Mouse (Mus musculus) kidney, embryonic 15.5 days (tissue): ENCODE measurements around the gene Uchl5. TPM values are rescaled to one million over a fixed set of nuclear protein-coding genes. Genes with fewer than 3 reads are reported as not detected.

Experiments
- ATAC-seq: fragments of 200-750 bp; cut with Nextera tagmentation; replicated peaks from 2 replicates; pipeline ENCODE4 v1.8.0; 2017; ENCODE audit warnings: moderate TSS enrichment; ENCODE audit not compliant: low FRiP score
- H3K27ac ChIP-seq: fragments of 300-500 bp; sonication (generic); 2 replicates; pipeline ENCODE4 v1.5.1; 2015; ENCODE audit warnings: mild to moderate bottlenecking, inconsistent platforms
- H3K27me3 ChIP-seq: fragments of 300-500 bp; sonication (generic); 2 replicates; pipeline ENCODE4 v1.6.1; 2015; ENCODE audit warnings: inconsistent platforms
- H3K36me3 ChIP-seq: fragments of 300-500 bp; sonication (generic); 2 replicates; pipeline ENCODE4 v1.6.1; 2015; ENCODE audit warnings: inconsistent platforms
- H3K4me1 ChIP-seq: fragments of 300-500 bp; sonication (generic); 2 replicates; pipeline ENCODE4 v1.6.1; 2015; ENCODE audit warnings: inconsistent platforms
- H3K4me2 ChIP-seq: fragments of 300-500 bp; sonication (generic); 2 replicates; pipeline ENCODE4 v1.6.1; 2015; ENCODE audit warnings: moderate library complexity, mild to moderate bottlenecking, inconsistent platforms
- H3K4me3 ChIP-seq: fragments of 300-500 bp; sonication (generic); replicated peaks from 2 replicates; pipeline ENCODE4 v1.5.1; 2015; ENCODE audit warnings: mild to moderate bottlenecking, inconsistent platforms
- H3K9ac ChIP-seq: fragments of 300-500 bp; sonication (generic); 2 replicates; pipeline ENCODE4 v1.6.1; 2015; ENCODE audit warnings: mild to moderate bottlenecking, inconsistent platforms
- H3K9me3 ChIP-seq: fragments of 300-500 bp; sonication (generic); replicated peaks from 2 replicates; pipeline ENCODE4 v1.6.1; 2016; ENCODE audit warnings: inconsistent platforms
- WGBS: fragments of 180-500 bp; shearing (Covaris S2); methylation state at CpG from one replicate; pipeline ENCODE4 v1.1.7; 2015; ENCODE audit warnings: mixed read lengths; 5-methylcytosine and 5-hydroxymethylcytosine counted together
- polyA plus RNA-seq: library from polyadenylated mRNA; unstranded; fragments of >200 nt; fragmentation: Nextera tagmentation; extraction: Ambion mirVana; gene quantifications from 2 replicates; pipeline ENCODE4 v1.2.1, GENCODE M21; 2015

Gene Uchl5
- polyA plus RNA-seq, 1 experiment from 2014 or later, result 101 TPM

GRCm38 (mm10) chr1:143820096-143820877 lies 43.2 kb downstream of the Uchl5 start:
- ATAC-seq, result no peak
- Histone ChIP-seq H3K4me3 (no peak overlapping the region), H3K27ac (no peak overlapping the region), H3K4me1 (no peaks in the 10 kb centered on the region), H3K4me2 (no peak overlapping the region), H3K9me3 (no peaks in the 10 kb centered on the region), H3K36me3 (no peaks in the 10 kb centered on the region), H3K27me3 (no peaks in the 10 kb centered on the region), H3K9ac (no peak overlapping the region)
- WGBS, result 82% methylated on average over 2 of the region's 2 CpGs

DNA sequence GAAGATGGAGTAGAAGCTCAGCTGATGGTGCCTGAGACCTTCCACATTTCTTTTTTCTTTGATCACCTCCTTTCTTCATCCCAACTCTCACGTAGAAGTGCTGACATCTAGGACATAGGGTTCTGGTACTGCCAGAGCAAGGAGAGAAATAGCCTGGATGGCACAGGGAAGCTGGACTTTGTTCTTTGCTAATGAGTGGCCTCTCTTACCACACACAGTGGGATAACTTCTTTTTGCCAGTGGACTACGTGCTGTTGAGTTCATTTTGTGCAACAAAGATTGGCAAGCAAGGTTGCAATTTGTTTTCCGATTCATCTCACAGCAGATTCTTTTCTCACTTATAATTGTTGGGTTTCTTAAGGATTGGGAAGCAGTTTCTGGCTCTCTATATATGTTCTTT lies 45.6 kb downstream of the Uchl5 start:
- H3K9ac ChIP-seq, result no peak overlapping the region
- H3K4me1 ChIP-seq, result no peaks in the 10 kb centered on the region
- H3K27ac ChIP-seq, result no peak overlapping the region
- H3K27me3 ChIP-seq, result no peaks in the 10 kb centered on the region
- no peak overlapping the region for H3K4me3 ChIP-seq
- no peaks in the 10 kb centered on the region for H3K9me3 ChIP-seq
- H3K4me2 ChIP-seq, result no peak overlapping the region
- no peaks in the 10 kb centered on the region for H3K36me3 ChIP-seq
- ATAC-seq, result no peak
- 86% methylated on average over 3 of the region's 3 CpGs for WGBS

GRCm38 (mm10) chr1:143830713-143831112 lies 53.6 kb downstream of the Uchl5 start:
- Histone ChIP-seq H3K9me3 (no peaks in the 10 kb centered on the region), H3K4me1 (no peaks in the 10 kb centered on the region), H3K27ac (no peak overlapping the region), H3K4me2 (no peak overlapping the region), H3K27me3 (no peaks in the 10 kb centered on the region), H3K9ac (no peak overlapping the region), H3K4me3 (no peak overlapping the region), H3K36me3 (no peaks in the 10 kb centered on the region)
- WGBS, result 74% methylated on average over 3 of the region's 3 CpGs
- no peak for ATAC-seq

DNA sequence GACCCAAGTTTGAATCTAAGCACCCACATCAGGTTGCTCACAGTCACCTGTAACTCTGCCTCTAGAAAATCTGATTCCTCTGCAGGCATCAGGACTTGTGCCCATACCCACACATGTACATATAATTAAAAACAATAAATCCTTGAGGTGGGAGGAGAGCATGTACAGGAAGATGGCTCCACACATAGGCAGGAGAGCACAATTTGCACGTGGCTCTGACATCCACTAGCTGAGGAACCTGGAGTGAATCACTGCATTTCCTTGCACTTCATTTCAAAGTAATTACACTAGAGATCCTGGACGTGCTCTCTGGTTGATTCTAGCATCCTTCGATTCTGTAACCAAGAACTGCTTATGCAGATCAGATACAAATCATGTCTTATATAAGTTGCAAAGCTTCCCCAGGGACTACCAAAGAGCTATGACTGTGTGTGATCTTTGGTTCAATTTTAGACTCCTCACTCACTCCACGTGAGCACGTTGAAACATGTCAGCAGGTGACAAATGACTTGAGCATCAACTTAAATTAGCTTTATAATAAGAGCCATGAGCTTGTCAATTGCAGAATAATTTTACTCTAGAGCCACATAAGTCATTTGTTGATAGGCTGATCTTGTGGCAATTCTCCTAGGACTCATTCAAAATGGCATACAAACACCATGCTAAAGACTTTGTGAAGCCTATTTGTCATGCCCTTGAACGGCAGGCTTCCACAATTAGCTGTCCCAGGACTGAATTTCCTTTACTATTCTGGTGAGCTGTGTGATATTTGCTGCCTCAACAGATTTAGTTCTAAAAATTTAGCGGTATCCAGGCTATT lies 59.5 kb downstream of the Uchl5 start:
- Histone ChIP-seq H3K9ac (no peak overlapping the region), H3K4me2 (no peak overlapping the region), H3K27ac (no peak overlapping the region), H3K36me3 (no peaks in the 10 kb centered on the region), H3K4me1 (no peaks in the 10 kb centered on the region), H3K4me3 (no peak overlapping the region), H3K27me3 (no peaks in the 10 kb centered on the region), H3K9me3 (no peaks in the 10 kb centered on the region)
- no peak for ATAC-seq
- 52% methylated on average over 7 of the region's 7 CpGs for WGBS

GRCm38 (mm10) chr1:143837681-143838080 lies 60.6 kb downstream of the Uchl5 start:
- no peaks in the 10 kb centered on the region for H3K4me1 ChIP-seq
- H3K9me3 ChIP-seq, result no peaks in the 10 kb centered on the region
- no peak overlapping the region for H3K9ac ChIP-seq
- no peak overlapping the region for H3K4me3 ChIP-seq
- no peak overlapping the region for H3K27ac ChIP-seq
- no peak for ATAC-seq
- no peak overlapping the region for H3K4me2 ChIP-seq
- WGBS, result 93% methylated on average over 4 of the region's 4 CpGs
- H3K27me3 ChIP-seq, result no peaks in the 10 kb centered on the region
- H3K36me3 ChIP-seq, result no peaks in the 10 kb centered on the region

DNA sequence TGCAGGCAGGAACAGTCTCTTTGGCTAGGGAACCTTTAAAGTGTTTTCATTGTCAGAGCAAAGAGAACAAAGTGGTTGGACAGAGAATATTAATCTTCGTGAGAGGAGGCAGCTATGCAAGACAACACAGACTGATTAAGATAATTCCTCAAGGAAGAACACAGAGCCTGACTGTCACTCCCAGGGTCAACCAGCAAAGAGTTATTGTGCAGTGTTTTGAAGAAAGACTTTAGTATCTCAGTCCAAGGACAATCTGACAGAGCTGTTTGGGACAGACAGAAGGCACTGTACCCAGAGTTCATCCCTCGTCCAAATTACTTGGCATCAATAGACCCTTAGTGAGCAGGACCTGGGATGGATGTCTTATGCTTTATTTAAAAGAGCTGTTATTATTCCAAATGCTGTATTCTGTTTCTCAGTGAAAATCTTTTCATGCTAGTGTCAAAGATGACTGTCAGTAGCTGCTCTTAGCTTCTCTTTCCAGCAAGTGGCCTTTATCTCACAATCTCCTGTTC lies 61.9 kb downstream of the Uchl5 start:
- no peaks in the 10 kb centered on the region for H3K36me3 ChIP-seq
- H3K9me3 ChIP-seq, result no peaks in the 10 kb centered on the region
- H3K4me3 ChIP-seq, result no peak overlapping the region
- H3K4me2 ChIP-seq, result no peak overlapping the region
- no peaks in the 10 kb centered on the region for H3K4me1 ChIP-seq
- no peak overlapping the region for H3K27ac ChIP-seq
- ATAC-seq, result no peak
- H3K9ac ChIP-seq, result no peak overlapping the region
- 57% methylated on average over 2 of the region's 2 CpGs for WGBS
- no peaks in the 10 kb centered on the region for H3K27me3 ChIP-seq

- Histone ChIP-seq H3K36me3 (no peaks in the 10 kb centered on the region), H3K27ac (peak overlapping the region; percentile 66; the same call in 1 of the 2 replicates), H3K4me2 (no peak overlapping the region), H3K9me3 (no peaks in the 10 kb centered on the region), H3K9ac (no peak overlapping the region), H3K27me3 (no peaks in the 10 kb centered on the region), H3K4me1 (peaks cover 4% of the 10 kb centered on the region; the same call in 1 of the 2 replicates), H3K4me3 (no peak overlapping the region)
- WGBS, result 23% methylated on average over 4 of the region's 4 CpGs
- ATAC-seq, result no peak
Observed at GRCm38 (mm10) chr1:143852329-143852728, 75.3 kb downstream of the Uchl5 start.

GRCm38 (mm10) chr1:143852779-143853358 lies 75.8 kb downstream of the Uchl5 start:
- Histone ChIP-seq H3K4me3 (no peak overlapping the region), H3K27ac (peak overlapping the region; percentile 66), H3K9ac (no peak overlapping the region), H3K4me1 (peaks cover 4% of the 10 kb centered on the region; the same call in 1 of the 2 replicates), H3K27me3 (no peaks in the 10 kb centered on the region), H3K9me3 (no peaks in the 10 kb centered on the region), H3K36me3 (no peaks in the 10 kb centered on the region), H3K4me2 (no peak overlapping the region)
- no peak for ATAC-seq
- WGBS, result 75% methylated on average over 2 of the region's 2 CpGs

DNA sequence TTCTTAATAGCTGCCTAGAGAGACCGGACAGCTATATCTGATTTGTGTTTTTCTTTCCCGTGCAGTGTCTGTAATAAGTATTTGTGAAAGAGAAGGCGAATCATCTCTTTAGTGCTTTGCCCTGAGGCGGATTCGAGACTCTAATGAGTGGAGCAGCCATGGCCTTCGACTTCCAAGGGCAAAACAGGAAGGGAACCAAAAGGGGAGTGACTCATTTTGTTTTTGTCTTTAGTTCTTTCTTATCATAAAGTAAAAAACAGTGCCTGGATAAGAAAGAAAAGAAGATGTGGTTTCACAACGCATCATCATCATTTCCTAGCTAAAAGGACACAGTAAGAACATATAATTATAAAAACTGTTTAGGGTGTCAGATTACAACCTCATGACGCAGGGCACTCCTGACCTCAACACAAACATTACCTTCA lies 76.6 kb downstream of the Uchl5 start:
- Histone ChIP-seq H3K4me3 (no peak overlapping the region), H3K27me3 (no peaks in the 10 kb centered on the region), H3K27ac (no peak overlapping the region), H3K4me1 (peaks cover 4% of the 10 kb centered on the region; the same call in 1 of the 2 replicates), H3K9me3 (no peaks in the 10 kb centered on the region), H3K36me3 (no peaks in the 10 kb centered on the region), H3K4me2 (no peak overlapping the region), H3K9ac (no peak overlapping the region)
- WGBS, result 48% methylated on average over 8 of the region's 8 CpGs
- ATAC-seq, result no peak

DNA sequence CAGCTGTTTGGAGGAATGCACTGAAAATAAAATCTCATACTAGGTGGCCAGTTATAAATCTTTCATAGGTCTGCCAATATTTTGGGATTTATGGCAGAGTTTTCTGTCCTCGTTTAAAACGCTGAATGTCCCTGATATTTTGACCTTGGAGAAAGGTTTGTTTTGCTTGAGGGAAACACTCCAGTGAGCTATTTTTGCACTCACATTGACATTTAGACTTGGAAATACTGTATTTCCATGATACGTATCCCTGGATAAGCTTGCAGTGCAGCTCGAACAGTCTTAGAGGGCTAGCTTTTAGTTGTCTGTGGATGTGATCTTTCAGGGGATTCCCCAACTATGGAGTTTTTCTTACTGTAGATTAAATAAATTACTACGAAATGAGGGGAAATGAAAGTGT lies 78.6 kb downstream of the Uchl5 start:
- Histone ChIP-seq H3K4me3 (no peak overlapping the region), H3K4me2 (no peak overlapping the region), H3K9ac (no peak overlapping the region), H3K27me3 (no peaks in the 10 kb centered on the region), H3K4me1 (peaks cover 4% of the 10 kb centered on the region; the same call in 1 of the 2 replicates), H3K27ac (no peak overlapping the region), H3K9me3 (no peaks in the 10 kb centered on the region), H3K36me3 (no peaks in the 10 kb centered on the region)
- WGBS, result 75% methylated on average over 5 of the region's 5 CpGs
- no peak for ATAC-seq
